Mouse (Mus musculus): ENCODE data around the gene Pus7l.

DNA sequence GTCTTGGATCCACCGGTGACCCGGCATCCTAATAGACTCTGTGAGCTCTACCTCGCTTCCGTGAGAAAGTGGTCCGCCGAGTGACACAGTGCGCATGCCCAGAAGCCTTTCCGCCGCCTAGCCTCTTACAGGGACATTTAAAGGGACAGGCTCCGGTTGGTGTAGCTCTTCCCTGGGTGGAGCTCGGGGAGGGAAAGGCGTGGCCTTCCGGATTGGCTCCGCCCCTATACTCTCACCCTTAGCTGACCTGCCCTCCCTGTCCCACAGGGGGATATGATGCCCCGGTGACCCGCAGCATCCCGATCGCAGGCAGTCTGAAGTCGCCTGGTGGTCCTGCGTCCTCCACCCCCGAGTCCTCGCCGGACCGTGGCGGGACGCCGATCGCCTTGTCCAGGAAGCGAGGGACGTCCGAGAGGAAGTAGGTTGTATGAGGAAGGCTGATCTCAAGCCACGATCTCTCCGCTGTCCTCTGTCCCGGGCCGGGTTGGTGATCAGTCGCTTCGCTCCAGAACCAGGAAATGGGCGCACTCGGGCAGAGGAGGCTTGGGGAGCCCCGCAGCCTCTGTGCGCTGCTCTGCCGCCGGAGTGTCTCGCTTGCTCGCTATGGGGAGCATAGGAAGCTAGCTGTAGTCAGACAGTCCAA, at the start of gene Pus7l, which contains the start of gene Irak4:
- TF ChIP-seq CTCF (IDR thresholded peaks at IDR 0.05; ENCODE audit: low read depth) (0 out of 2 replicates have a peak, but pooled peaks have one; percentile 4), EP300 (IDR thresholded peaks at IDR 0.05; ENCODE audit: low read depth) (no peak)
